Mouse (Mus musculus): ENCODE results near the gene Naga. TPM values are rescaled to one million over a fixed set of nuclear protein-coding genes. Genes with fewer than 3 reads are reported as not detected.

Naga gene
- total and polyA plus RNA-seq, 3 experiments, result 190 to 333 (median 200) TPM

GRCm38 (mm10) chr15:82358431-82359260 is 19.9 kb upstream of the Naga start:
- H3K27me3 ChIP-seq (ENCODE audit: insufficient read depth, low read length), result no peaks in the 10 kb centered on the region
- peaks cover 26% of the 10 kb centered on the region for H3K4me1 ChIP-seq (ENCODE audit: insufficient read depth, low read depth, low read length)
- peaks cover 15% of the 10 kb centered on the region for H3K36me3 ChIP-seq (replicated peaks)
- DNase-seq (ENCODE audit: low spot score) (no peak), ATAC-seq (ENCODE audit: extremely low read depth, insufficient number of reproducible peaks, low FRiP score, poor library complexity, severe bottlenecking) (no peak)
- TF ChIP-seq GATA2 (IDR thresholded peaks at IDR 0.05; ENCODE audit: borderline replicate concordance, low read depth, low read length) (no peak), CTCF (IDR thresholded peaks at IDR 0.05; ENCODE audit: low read depth, low read length) (no peak), TAL1 (conservative IDR thresholded peaks at IDR 0.05; ENCODE audit: low read depth, low read length) (no peak)
- 0 out of 2 replicates have a peak, but pooled peaks cover 3% of the 10 kb centered on the region for H3K9me3 ChIP-seq (replicated peaks)
- H3K4me3 ChIP-seq (ENCODE audit: low read depth, low read length), result no peak overlapping the region

DNA sequence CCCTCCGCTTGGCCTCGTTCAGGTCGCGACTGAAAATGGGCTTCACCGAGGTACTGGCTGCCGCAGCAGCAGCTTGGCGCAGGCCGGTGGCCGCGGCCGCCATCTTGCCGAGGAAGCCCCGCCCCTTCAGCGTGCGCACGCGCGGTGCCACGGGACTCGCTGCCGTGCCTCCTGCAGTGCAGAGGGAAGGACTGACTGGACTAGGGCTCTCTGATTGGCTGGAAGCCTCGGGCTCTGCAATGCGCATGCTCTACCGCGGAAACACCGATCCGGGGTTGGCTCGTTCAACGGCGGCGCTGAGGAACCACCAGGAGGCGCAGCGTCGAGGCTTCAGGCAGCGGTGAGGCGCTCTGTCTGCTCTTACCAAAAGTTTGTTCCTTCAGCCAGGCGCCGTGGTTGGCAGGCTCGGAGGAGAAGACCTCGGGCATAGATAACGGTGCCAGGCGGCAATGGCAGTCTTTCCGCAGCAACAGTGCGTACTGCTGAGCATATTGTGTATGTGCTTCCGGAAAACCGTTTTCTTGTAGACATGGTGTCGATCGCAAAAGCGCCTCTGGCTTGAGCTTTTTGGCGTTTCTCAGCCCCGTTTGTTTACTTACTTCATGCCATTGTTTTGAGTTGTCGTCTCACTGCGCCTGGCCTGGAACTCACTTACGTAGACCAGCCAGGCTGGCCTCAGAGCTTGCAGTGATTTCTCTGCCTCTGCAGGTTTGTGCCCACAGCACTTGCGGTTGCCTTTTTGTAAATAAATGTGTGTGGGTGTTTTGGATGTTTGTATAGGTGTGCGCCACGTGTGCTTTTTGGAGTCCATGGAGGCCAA is 15.6 kb upstream of the Naga start, which contains the start of gene Ndufa6:
Ndufa6 (minus strand) TSS at position 197 of the 820 bp plus-strand sequence.
- DNase-seq (ENCODE audit: low spot score) (peak; percentile 97), ATAC-seq (ENCODE audit: extremely low read depth, insufficient number of reproducible peaks, low FRiP score, poor library complexity, severe bottlenecking) (peak; percentile 98)
- H3K4me3 ChIP-seq (ENCODE audit: low read depth, low read length), result peak within 1 kb of the TSS; percentile 94
- 0 out of 2 replicates have a peak, but pooled peaks cover 3% of the 10 kb centered on the region for H3K9me3 ChIP-seq (replicated peaks)
- no peaks in the 10 kb centered on the region for H3K27me3 ChIP-seq (ENCODE audit: insufficient read depth, low read length)
- peaks cover 46% of the 10 kb centered on the region for H3K36me3 ChIP-seq (replicated peaks)
- TF ChIP-seq GATA1 (IDR thresholded peaks at IDR 0.05; ENCODE audit: borderline replicate concordance, low read length), result no peak
- peak; percentile 66 for TF ChIP-seq CTCF (IDR thresholded peaks at IDR 0.05; ENCODE audit: low read depth, low read length)
- peaks cover 60% of the 10 kb centered on the region for H3K4me1 ChIP-seq (ENCODE audit: insufficient read depth, low read depth, low read length)

DNA sequence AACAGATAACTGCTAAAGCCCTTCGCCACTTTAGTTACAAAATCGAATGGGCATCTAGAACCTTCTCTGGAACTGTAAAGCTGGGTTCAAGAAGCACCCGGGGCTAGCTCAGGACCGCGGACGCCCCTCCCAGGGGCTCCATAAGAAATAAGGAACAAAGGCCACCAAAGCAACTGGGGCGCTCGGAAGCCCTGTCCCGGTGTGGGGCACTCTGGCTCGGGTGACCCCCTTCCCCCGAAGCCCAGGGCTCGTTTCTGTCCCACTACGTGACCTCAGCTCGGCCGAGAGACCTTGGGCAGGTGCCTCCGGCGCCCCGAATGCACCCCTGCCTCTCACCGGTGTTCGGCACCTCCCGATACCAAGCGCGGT is 15.0 kb upstream of the Naga start:
- peaks cover 59% of the 10 kb centered on the region for H3K4me1 ChIP-seq (ENCODE audit: insufficient read depth, low read depth, low read length)
- 0 out of 2 replicates have a peak, but pooled peaks cover 3% of the 10 kb centered on the region for H3K9me3 ChIP-seq (replicated peaks)

GRCm38 (mm10) chr15:82353078-82353744 is 14.5 kb upstream of the Naga start:
- DNase-seq (ENCODE audit: low spot score) (no peak), ATAC-seq (ENCODE audit: extremely low read depth, insufficient number of reproducible peaks, low FRiP score, poor library complexity, severe bottlenecking) (no peak)
- Histone ChIP-seq H3K4me3 (ENCODE audit: low read depth, low read length) (peak overlapping the region; percentile 94), H3K9me3 (replicated peaks) (0 out of 2 replicates have a peak, but pooled peaks cover 3% of the 10 kb centered on the region), H3K36me3 (replicated peaks) (peaks cover 54% of the 10 kb centered on the region), H3K27me3 (ENCODE audit: insufficient read depth, low read length) (no peaks in the 10 kb centered on the region), H3K4me1 (ENCODE audit: insufficient read depth, low read depth, low read length) (peaks cover 60% of the 10 kb centered on the region)
- no peak for TF ChIP-seq GATA1 (IDR thresholded peaks at IDR 0.05; ENCODE audit: borderline replicate concordance, low read length)
- TF ChIP-seq POLR2AphosphoS5 (IDR thresholded peaks at IDR 0.05; ENCODE audit: insufficient replicate concordance, low read depth, low read length), result no peak

More for the DNA sequence above, 15.0 kb upstream of the Naga start:
- ATAC-seq (ENCODE audit: extremely low read depth, insufficient number of reproducible peaks, low FRiP score, poor library complexity, severe bottlenecking) (no peak), DNase-seq (ENCODE audit: low spot score) (no peak)
- TF ChIP-seq TAL1 (conservative IDR thresholded peaks at IDR 0.05; ENCODE audit: low read depth, low read length) (no peak), CTCF (IDR thresholded peaks at IDR 0.05; ENCODE audit: low read depth, low read length) (no peak), POLR2AphosphoS5 (IDR thresholded peaks at IDR 0.05; ENCODE audit: insufficient replicate concordance, low read depth, low read length) (no peak), GATA1 (IDR thresholded peaks at IDR 0.05; ENCODE audit: borderline replicate concordance, low read length) (no peak), GATA2 (IDR thresholded peaks at IDR 0.05; ENCODE audit: borderline replicate concordance, low read depth, low read length) (no peak)
- no peaks in the 10 kb centered on the region for H3K27me3 ChIP-seq (ENCODE audit: insufficient read depth, low read length)
- H3K4me3 ChIP-seq (ENCODE audit: low read depth, low read length), result peak overlapping the region; percentile 94
- peaks cover 52% of the 10 kb centered on the region for H3K36me3 ChIP-seq (replicated peaks)

DNA sequence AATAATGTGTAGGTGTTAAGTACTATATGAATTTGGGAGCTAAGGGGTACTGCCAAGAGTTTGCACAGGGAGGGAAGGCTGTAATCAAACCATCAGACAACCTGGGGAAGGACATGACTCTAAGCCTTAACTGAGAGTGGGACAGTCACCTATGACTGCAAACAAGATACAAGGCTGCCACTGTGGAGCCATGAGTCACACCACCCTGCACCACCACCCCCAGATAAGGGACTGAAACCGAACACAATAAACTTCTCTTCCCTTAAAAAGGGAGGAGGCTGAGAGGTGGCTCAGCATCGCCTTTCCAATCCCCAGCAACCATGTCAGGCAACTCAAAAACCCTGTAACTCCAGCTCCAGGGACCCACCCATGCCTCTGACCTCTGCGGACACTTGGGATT is 12.8 kb upstream of the Naga start:
- Histone ChIP-seq H3K4me3 (ENCODE audit: low read depth, low read length) (peak overlapping the region; percentile 44; the same call in 1 of the 2 replicates), H3K36me3 (replicated peaks) (peaks cover 63% of the 10 kb centered on the region), H3K27me3 (ENCODE audit: insufficient read depth, low read length) (no peaks in the 10 kb centered on the region), H3K4me1 (ENCODE audit: insufficient read depth, low read depth, low read length) (peaks cover 69% of the 10 kb centered on the region), H3K9me3 (replicated peaks) (0 out of 2 replicates have a peak, but pooled peaks cover 3% of the 10 kb centered on the region)
- DNase-seq (ENCODE audit: low spot score) (no peak), ATAC-seq (ENCODE audit: extremely low read depth, insufficient number of reproducible peaks, low FRiP score, poor library complexity, severe bottlenecking) (no peak; the same call in 1 of the 2 replicates)
- TF ChIP-seq GATA1 (IDR thresholded peaks at IDR 0.05; ENCODE audit: borderline replicate concordance, low read length), result no peak
- TF ChIP-seq POLR2AphosphoS5 (IDR thresholded peaks at IDR 0.05; ENCODE audit: insufficient replicate concordance, low read depth, low read length), result no peak
- TF ChIP-seq CTCF (IDR thresholded peaks at IDR 0.05; ENCODE audit: low read depth, low read length), result no peak
- no peak for TF ChIP-seq GATA2 (IDR thresholded peaks at IDR 0.05; ENCODE audit: borderline replicate concordance, low read depth, low read length)
- no peak for TF ChIP-seq TAL1 (conservative IDR thresholded peaks at IDR 0.05; ENCODE audit: low read depth, low read length)

DNA sequence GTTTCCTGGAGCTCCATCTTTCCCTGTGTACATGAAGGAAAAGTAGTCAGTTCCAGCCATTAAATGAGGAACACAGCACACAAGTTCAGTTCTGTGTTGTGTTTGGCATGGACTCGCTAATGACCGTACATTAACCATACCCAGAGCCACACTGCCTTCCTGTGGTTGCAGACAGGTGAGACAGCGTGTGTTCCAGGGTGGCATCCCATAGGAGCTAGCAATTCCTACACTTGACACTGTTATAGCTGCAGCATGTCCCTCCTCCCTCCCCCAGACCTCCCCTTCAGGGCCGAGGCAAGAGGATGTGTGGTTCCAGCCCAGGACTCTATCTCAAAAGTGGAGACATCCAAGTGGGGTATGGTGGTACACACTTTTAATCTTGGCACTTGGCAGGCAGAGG is 11.6 kb upstream of the Naga start:
- ATAC-seq (ENCODE audit: extremely low read depth, insufficient number of reproducible peaks, low FRiP score, poor library complexity, severe bottlenecking), result no peak
- Histone ChIP-seq H3K36me3 (replicated peaks) (peaks cover 57% of the 10 kb centered on the region), H3K4me1 (ENCODE audit: insufficient read depth, low read depth, low read length) (peaks cover 67% of the 10 kb centered on the region), H3K9me3 (replicated peaks) (0 out of 2 replicates have a peak, but pooled peaks cover 2% of the 10 kb centered on the region), H3K27me3 (ENCODE audit: insufficient read depth, low read length) (no peaks in the 10 kb centered on the region), H3K4me3 (ENCODE audit: low read depth, low read length) (no peak overlapping the region)
- DNase-seq (ENCODE audit: low spot score), result no peak
- TF ChIP-seq GATA2 (IDR thresholded peaks at IDR 0.05; ENCODE audit: borderline replicate concordance, low read depth, low read length) (no peak), TAL1 (conservative IDR thresholded peaks at IDR 0.05; ENCODE audit: low read depth, low read length) (no peak), CTCF (IDR thresholded peaks at IDR 0.05; ENCODE audit: low read depth, low read length) (no peak), GATA1 (IDR thresholded peaks at IDR 0.05; ENCODE audit: borderline replicate concordance, low read length) (no peak), POLR2AphosphoS5 (IDR thresholded peaks at IDR 0.05; ENCODE audit: insufficient replicate concordance, low read depth, low read length) (no peak)
